Comparison of ENCODE assay signal across 1 mouse cellular context in the genomic region with DNA sequence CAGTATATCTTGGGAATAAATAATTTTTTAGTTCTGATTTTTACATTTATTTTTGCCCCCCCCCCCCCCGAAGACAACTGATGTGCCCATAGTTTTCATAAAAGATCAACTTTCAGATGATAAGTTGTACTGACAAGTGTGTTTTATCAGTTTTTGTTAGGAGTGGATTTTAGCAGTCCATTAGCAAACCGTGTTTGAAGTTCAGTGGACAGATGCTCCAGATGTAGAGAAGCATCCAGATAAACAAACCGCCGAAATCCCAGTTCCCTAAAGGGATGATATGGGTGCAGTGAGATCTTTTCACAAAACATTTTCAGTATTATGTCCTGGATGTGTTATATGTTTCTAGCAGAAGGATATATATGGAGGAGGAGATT.
TF ChIP-seq lines count a peak whose summit lies in the region.

No protein-coding gene starts in this region.

TF ChIP-seq in MEL, 35 proteins besides CTCF, POLR2A, EP300 and RAD21:
- TF ChIP-seq SMC3 (IDR thresholded peaks at IDR 0.05; ENCODE audit: low read depth, low read length) = no peak
- no peak for TF ChIP-seq ZKSCAN1 (IDR thresholded peaks at IDR 0.05; ENCODE audit: low read depth, low read length)
- TF ChIP-seq MXI1 (IDR thresholded peaks at IDR 0.05; ENCODE audit: low read depth, low read length) = no peak
- 0 out of 2 replicates have a peak, but pooled peaks have one; percentile 25 for TF ChIP-seq CHD1 (IDR thresholded peaks at IDR 0.05; ENCODE audit: low read depth, low read length)
- no peak for TF ChIP-seq KAT2A (conservative IDR thresholded peaks at IDR 0.05; ENCODE audit: low read depth, low read length)
- TF ChIP-seq ZMIZ1 (IDR thresholded peaks at IDR 0.05; ENCODE audit: low read depth, low read length) = no peak
- no peak for TF ChIP-seq USF2 (IDR thresholded peaks at IDR 0.05; ENCODE audit: borderline replicate concordance in 1 of 2, insufficient read depth in 1 of 2, low read depth in 1 of 2, low read length in 2 of 2)
- TF ChIP-seq GATA1 (IDR thresholded peaks at IDR 0.05; ENCODE audit: low read depth, low read length) = 0 out of 2 replicates have a peak, but pooled peaks have one; percentile 7
- TF ChIP-seq MYC (IDR thresholded peaks at IDR 0.05; ENCODE audit: low read depth, low read length) = no peak
- no peak for TF ChIP-seq USF1 (IDR thresholded peaks at IDR 0.05; ENCODE audit: low read depth, low read length)
- TF ChIP-seq TBP (IDR thresholded peaks at IDR 0.05; ENCODE audit: low read depth, low read length) = no peak
- no peak for TF ChIP-seq RCOR1 (IDR thresholded peaks at IDR 0.05; ENCODE audit: low read depth, low read length)
- TF ChIP-seq CHD2 (IDR thresholded peaks at IDR 0.05; ENCODE audit: low read length) = no peak
- TF ChIP-seq POLR2AphosphoS5 (IDR thresholded peaks at IDR 0.05; ENCODE audit: borderline replicate concordance, low read depth, low read length) = no peak
- TF ChIP-seq MYB (IDR thresholded peaks at IDR 0.05; ENCODE audit: low read depth, low read length) = no peak
- TF ChIP-seq BHLHE40 (IDR thresholded peaks at IDR 0.05; ENCODE audit: borderline replicate concordance, low read depth, low read length) = no peak
